8 mouse cellular contexts compared by ENCODE assay signal in the genomic region with DNA sequence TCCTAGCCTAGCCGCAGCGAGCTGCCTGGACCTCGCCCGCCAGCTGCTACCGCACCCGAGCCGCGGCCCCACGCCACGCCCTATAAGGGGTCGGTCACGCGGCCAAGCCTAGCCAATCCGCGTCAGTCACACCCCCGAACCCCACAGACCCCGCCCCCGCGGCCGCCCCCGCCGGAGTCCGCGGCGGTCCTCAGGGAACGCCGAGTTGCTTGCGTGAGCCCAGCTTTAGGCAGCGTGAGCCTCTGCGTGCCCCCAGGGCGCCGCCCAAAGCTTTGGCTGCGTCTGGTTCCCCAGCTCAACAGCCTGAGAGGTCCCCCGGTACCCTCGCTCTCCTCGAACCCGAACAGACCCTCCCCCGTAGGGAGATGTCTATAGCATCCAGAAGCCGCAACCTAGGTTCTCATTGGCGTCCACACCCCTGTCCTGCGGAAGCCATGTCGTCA. TPM values are rescaled to one million over a fixed set of nuclear protein-coding genes. Genes with fewer than 3 reads are reported as not detected.
DNase-seq lines count a peak whose midpoint lies in the region; ATAC-seq and TF ChIP-seq lines count a peak whose summit lies in the region.

A gene (minus strand): TSS at position 38 of the 443 bp plus-strand sequence.

- no peak for ATAC-seq in CD4-positive, CD25-positive, alpha-beta regulatory T cell, adult 4 months
- peak; percentile 92 for ATAC-seq in hindbrain, embryonic 14.5 days (ENCODE audit: low FRiP score)
- ATAC-seq in midbrain, embryonic 13.5 days = peak; percentile 92

- under 1% methylated on average over 42 of the region's 42 CpGs for WGBS in cerebellum, adult 2 months
- WGBS in hindbrain, embryonic 14.5 days = under 1% methylated on average over 40 of the region's 42 CpGs
- 0% methylated on average over 33 of the region's 42 CpGs for WGBS in midbrain, embryonic 13.5 days

- intact Hi-C loops in left cerebral cortex, postnatal 36 days (cut with DNase I) = loop anchor here (5.0 kb wide), 1 partner anchor 86 kb away; no protein-coding TSS in a partner anchor

- H3K4me2 ChIP-seq in hindbrain, embryonic 14.5 days (replicated peaks) = peak within 1 kb of the TSS; percentile 89
- peak within 1 kb of the TSS; percentile 94 for H3K4me2 ChIP-seq in midbrain, embryonic 13.5 days (replicated peaks)

- H3K9me3 ChIP-seq in hindbrain, embryonic 14.5 days (ENCODE audit: control insufficient read depth, low read length) = no peaks in the 10 kb centered on the region
- no peaks in the 10 kb centered on the region for H3K9me3 ChIP-seq in midbrain, embryonic 13.5 days

- peak within 1 kb of the TSS; percentile 68 for H3K4me3 ChIP-seq in cerebellum, adult 2 months (replicated peaks; ENCODE audit: insufficient read depth, low read depth, low read length)
- H3K4me3 ChIP-seq in hindbrain, embryonic 14.5 days (replicated peaks; ENCODE audit: low read length) = peak within 1 kb of the TSS; percentile 91
- peak within 1 kb of the TSS; percentile 78 for H3K4me3 ChIP-seq in midbrain, embryonic 13.5 days (replicated peaks)

- peak; percentile 48 for DNase-seq in CD4-positive, CD25-positive, alpha-beta regulatory T cell, adult 2 months (ENCODE audit: low read depth, low spot score)
- peak; percentile 94 for DNase-seq in cerebellum, adult 2 months
- DNase-seq in forelimb bud, embryonic 11.5 days (ENCODE audit: low read depth, low spot score) = peak; percentile 67
- DNase-seq in hindbrain, embryonic 14.5 days (ENCODE audit: low spot score) = peak; percentile 87
- DNase-seq in left cerebral cortex, postnatal 36 days (ENCODE audit: low spot score in 2 of 2) = peak; percentile 91 to 96
- peak; percentile 61 for DNase-seq in splenic B cell, adult 2 months (ENCODE audit: low read depth, low spot score)

- TF ChIP-seq POLR2A in cerebellum, adult 2 months (IDR thresholded peaks at IDR 0.05; ENCODE audit: borderline replicate concordance, insufficient read depth, low read length) = peak; percentile 90

- H3K27me3 ChIP-seq in cerebellum, adult 2 months (ENCODE audit: control insufficient read depth, insufficient read depth, low read length) = no peaks in the 10 kb centered on the region
- no peaks in the 10 kb centered on the region for H3K27me3 ChIP-seq in hindbrain, embryonic 14.5 days (ENCODE audit: control insufficient read depth, insufficient read depth, low read length)
- peaks cover 18% of the 10 kb centered on the region for H3K27me3 ChIP-seq in midbrain, embryonic 13.5 days
- no peaks in the 10 kb centered on the region for H3K27me3 ChIP-seq in splenic B cell, adult 2 months (ENCODE audit: control insufficient read depth, insufficient read depth, low read length, poor library complexity, severe bottlenecking)

- no peak for TF ChIP-seq CTCF in cerebellum, adult 2 months (IDR thresholded peaks at IDR 0.05; ENCODE audit: borderline replicate concordance, insufficient read depth, low read depth, low read length)

- peaks cover 5% of the 10 kb centered on the region; the same call in 1 of the 2 replicates for H3K4me1 ChIP-seq in cerebellum, adult 2 months (ENCODE audit: control insufficient read depth, insufficient read depth, low read length)
- peaks cover 20% of the 10 kb centered on the region for H3K4me1 ChIP-seq in hindbrain, embryonic 14.5 days (replicated peaks; ENCODE audit: control insufficient read depth, insufficient read depth, low read length)
- H3K4me1 ChIP-seq in midbrain, embryonic 13.5 days (replicated peaks) = peaks cover 42% of the 10 kb centered on the region

- H3K27ac ChIP-seq in cerebellum, adult 2 months (ENCODE audit: insufficient read depth, low read length) = no peak within 1 kb of the TSS; the same call in 1 of the 2 replicates
- peak within 1 kb of the TSS; percentile 68 for H3K27ac ChIP-seq in hindbrain, embryonic 14.5 days
- H3K27ac ChIP-seq in midbrain, embryonic 13.5 days = peak within 1 kb of the TSS; percentile 84

- H3K36me3 ChIP-seq in hindbrain, embryonic 14.5 days (replicated peaks; ENCODE audit: control insufficient read depth, insufficient read depth) = no peaks in the 10 kb centered on the region; the same call in 1 of the 2 replicates
- peaks cover 9% of the 10 kb centered on the region; the same call in 1 of the 2 replicates for H3K36me3 ChIP-seq in midbrain, embryonic 13.5 days
- no peaks in the 10 kb centered on the region for H3K36me3 ChIP-seq in splenic B cell, adult 2 months (ENCODE audit: control insufficient read depth, insufficient read depth, low read length, poor library complexity, severe bottlenecking)

- peak within 1 kb of the TSS; percentile 91 for H3K9ac ChIP-seq in hindbrain, embryonic 14.5 days
- H3K9ac ChIP-seq in midbrain, embryonic 13.5 days (replicated peaks) = peak within 1 kb of the TSS; percentile 85

RNA-seq across cellular contexts. Expression of the gene that starts here (rescaled TPM):
- under 1 TPM; 0.06 to 0.22 TPM for polyA plus RNA-seq in CD4-positive, CD25-positive, alpha-beta regulatory T cell, adult 4 months (2017; shearing (Covaris generic))
- polyA plus RNA-seq in cerebellum, adult 2 months (2012; rRNA removed) = 32.9 and 35.5 TPM in 2 replicates
- 15.9 and 17.9 TPM in 2 replicates for polyA plus RNA-seq in hindbrain, embryonic 14.5 days (2014; fragmentation: Nextera tagmentation; extraction: Ambion mirVana)
- total RNA-seq in left cerebral cortex, postnatal 36 days (2021) = 10 to 100 TPM; 85.5 to 96.2 TPM
- 8.1 and 8.7 TPM in 2 replicates for polyA plus RNA-seq in midbrain, embryonic 13.5 days (2015; fragmentation: Nextera tagmentation; extraction: Ambion mirVana)
